Mouse (Mus musculus) ES-E14 (cell line): ENCODE results near the gene Msmo1.

Source experiments
- CHD2 ChIP-seq: IDR thresholded peaks from 2 replicates; pipeline ENCODE4 v1.6.1; 2014; ENCODE audit warnings: mild to moderate bottlenecking, low read depth, low read length, inconsistent platforms
- MAFK ChIP-seq: IDR thresholded peaks from 2 replicates; pipeline ENCODE4 v1.6.1; 2014; ENCODE audit warnings: mild to moderate bottlenecking, low read depth, low read length, inconsistent platforms; ENCODE audit not compliant: insufficient read depth
- ZNF384 ChIP-seq: IDR thresholded peaks from 2 replicates; pipeline ENCODE4 v1.6.1; 2012; ENCODE audit warnings: low read depth, low read length, inconsistent platforms

DNA sequence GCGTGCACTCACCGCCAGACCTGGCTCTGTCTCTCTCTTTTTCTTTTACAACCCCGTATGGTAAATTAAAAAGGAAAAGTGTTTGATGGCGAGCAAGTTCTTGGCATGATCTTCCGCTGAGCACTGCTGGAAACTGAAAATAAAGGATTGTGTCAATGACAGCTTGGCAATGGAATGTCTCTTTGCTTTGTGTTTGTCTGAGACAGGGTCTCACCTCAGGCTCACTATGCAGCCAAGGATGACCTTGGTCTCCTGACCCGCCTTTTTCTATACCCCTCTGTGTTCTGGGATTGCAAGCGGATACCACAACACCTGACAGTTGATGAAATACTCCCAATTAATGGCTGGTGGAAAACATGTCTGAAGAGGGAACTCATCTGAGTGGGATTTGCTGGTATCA, 36.0 kb upstream of the Msmo1 start:
- TF ChIP-seq MAFK = no peak
- no peak for TF ChIP-seq ZNF384
- no peak for TF ChIP-seq CHD2
